Mouse (Mus musculus) stomach, postnatal 0 days (tissue): Measurements from ENCODE around the gene Snx22. TPM values are rescaled to one million over a fixed set of nuclear protein-coding genes. Genes with fewer than 3 reads are reported as not detected.
A peak's percentile ranks its signal among the peaks of the same experiment; 100 is the strongest.

Source experiments
- ATAC-seq: fragments of 200-750 bp; cut with Nextera tagmentation; 2 replicates; pipeline ENCODE4 v1.8.0; 2017; ENCODE audit not compliant: low FRiP score, low TSS enrichment
- DNase-seq: peaks from one replicate; pipeline ENCODE4 v3.0.0-alpha.2; 2016; ENCODE audit warnings: low spot score
- H3K27ac ChIP-seq: fragments of 300-500 bp; sonication (generic); replicated peaks from 2 replicates; pipeline ENCODE4 v1.5.1; 2014; ENCODE audit warnings: mild to moderate bottlenecking, control low read depth
- H3K27me3 ChIP-seq: fragments of 300-500 bp; sonication (generic); 2 replicates; pipeline ENCODE4 v1.6.1; 2014; ENCODE audit warnings: low read length; ENCODE audit not compliant: control insufficient read depth, insufficient read depth
- H3K36me3 ChIP-seq: fragments of 300-500 bp; sonication (generic); 2 replicates; pipeline ENCODE4 v1.6.1; 2014; ENCODE audit warnings: low read length, mixed read lengths; ENCODE audit not compliant: control insufficient read depth, insufficient read depth
- H3K4me1 ChIP-seq: fragments of 300-500 bp; sonication (generic); replicated peaks from 2 replicates; pipeline ENCODE4 v1.6.1; 2014; ENCODE audit warnings: antibody characterized with exemption; ENCODE audit not compliant: control insufficient read depth, insufficient read depth
- H3K4me2 ChIP-seq: fragments of 300-500 bp; sonication (generic); replicated peaks from 2 replicates; pipeline ENCODE4 v1.6.1; 2014; ENCODE audit warnings: low read depth, mild to moderate bottlenecking, control low read depth, moderate library complexity
- H3K4me3 ChIP-seq: fragments of 300-500 bp; sonication (generic); 2 replicates; pipeline ENCODE4 v1.5.1; 2014; ENCODE audit warnings: low read depth, low read length, control low read depth
- H3K9ac ChIP-seq: fragments of 300-500 bp; sonication (generic); 2 replicates; pipeline ENCODE4 v1.6.1; 2014; ENCODE audit warnings: mild to moderate bottlenecking, low read length, control low read depth, mixed read lengths
- H3K9me3 ChIP-seq: fragments of 300-500 bp; sonication (generic); 2 replicates; pipeline ENCODE4 v1.6.1; 2016; ENCODE audit warnings: low read length; ENCODE audit not compliant: control insufficient read depth
- CTCF ChIP-seq: IDR thresholded peaks from 2 replicates; pipeline ENCODE4 v1.5.1; 2016; ENCODE audit warnings: antibody characterized with exemption, low read depth, mild to moderate bottlenecking, moderate library complexity
- EP300 ChIP-seq: optimal IDR thresholded peaks from 2 replicates; pipeline ENCODE3; 2016; ENCODE audit warnings: antibody characterized with exemption
- WGBS: fragments of 180-500 bp; shearing (Covaris S2); extraction: QIAGEN DNeasy Blood & Tissue Kit; methylation state at CpG from one replicate; pipeline ENCODE4 v1.1.7; 2014; 5-methylcytosine and 5-hydroxymethylcytosine counted together
- polyA plus RNA-seq: library from polyadenylated mRNA; unstranded; fragments of >200 nt; fragmentation: Nextera tagmentation; extraction: Ambion mirVana; gene quantifications from 2 replicates; pipeline ENCODE4 v1.2.1, GENCODE M21; 2015

The Snx22 gene
- polyA plus RNA-seq, 1 experiment from 2014 or later, result 1.5 TPM

- Histone ChIP-seq H3K4me1 (no peaks in the 10 kb centered on the region; the same call in 1 of the 2 replicates), H3K36me3 (no peaks in the 10 kb centered on the region), H3K27ac (no peak overlapping the region), H3K9ac (no peak overlapping the region), H3K4me2 (0 out of 2 replicates have a peak overlapping the region, but pooled peaks have one; percentile 8), H3K9me3 (no peaks in the 10 kb centered on the region), H3K4me3 (no peak overlapping the region), H3K27me3 (no peaks in the 10 kb centered on the region)
- WGBS, result 6% methylated on average over 14 of the region's 14 CpGs
- TF ChIP-seq CTCF, result no peak
- TF ChIP-seq EP300, result no peak
- ATAC-seq, result no peak
- DNase-seq, result peak; percentile 47
Observed at GRCm38 (mm10) chr9:66078493-66078892, 9.0 kb upstream of the Snx22 start.

- ATAC-seq (no peak), DNase-seq (no peak)
- no peak overlapping the region for H3K27ac ChIP-seq
Observed at GRCm38 (mm10) chr9:66078072-66078471, 8.6 kb upstream of the Snx22 start.

GRCm38 (mm10) chr9:66072754-66073153 lies 3.2 kb upstream of the Snx22 start:
- WGBS, result 80% methylated on average over 7 of the region's 7 CpGs
- no peak for ATAC-seq
- H3K4me2 ChIP-seq, result no peak overlapping the region

More at GRCm38 (mm10) chr9:66078072-66078471, 8.6 kb upstream of the Snx22 start:
- Histone ChIP-seq H3K4me1 (no peaks in the 10 kb centered on the region; the same call in 1 of the 2 replicates), H3K9ac (no peak overlapping the region), H3K4me2 (no peak overlapping the region), H3K4me3 (no peak overlapping the region), H3K9me3 (no peaks in the 10 kb centered on the region), H3K27me3 (no peaks in the 10 kb centered on the region), H3K36me3 (no peaks in the 10 kb centered on the region)
- 65% methylated on average over 3 of the region's 3 CpGs for WGBS
- no peak for TF ChIP-seq EP300
- TF ChIP-seq CTCF, result no peak

GRCm38 (mm10) chr9:66070151-66070550 lies 632 bp upstream of the Snx22 start:
- H3K9me3 ChIP-seq, result no peaks in the 10 kb centered on the region
- WGBS, result 87% methylated on average over 5 of the region's 5 CpGs
- DNase-seq, result no peak
- H3K4me2 ChIP-seq, result no peak overlapping the region
- H3K9ac ChIP-seq, result no peak overlapping the region
- no peak overlapping the region for H3K4me3 ChIP-seq
- no peak overlapping the region for H3K27ac ChIP-seq
- H3K4me1 ChIP-seq, result 0 out of 2 replicates have a peak, but pooled peaks cover 3% of the 10 kb centered on the region
- TF ChIP-seq CTCF (no peak), EP300 (no peak)
- ATAC-seq, result no peak
- no peaks in the 10 kb centered on the region for H3K27me3 ChIP-seq
- H3K36me3 ChIP-seq, result peaks cover 12% of the 10 kb centered on the region

More at GRCm38 (mm10) chr9:66072754-66073153, 3.2 kb upstream of the Snx22 start:
- Histone ChIP-seq H3K4me1 (0 out of 2 replicates have a peak, but pooled peaks cover 3% of the 10 kb centered on the region), H3K36me3 (no peaks in the 10 kb centered on the region), H3K27ac (no peak overlapping the region), H3K9me3 (no peaks in the 10 kb centered on the region), H3K27me3 (no peaks in the 10 kb centered on the region), H3K9ac (no peak overlapping the region), H3K4me3 (no peak overlapping the region)
- no peak for DNase-seq
- TF ChIP-seq EP300 (no peak), CTCF (no peak)

GRCm38 (mm10) chr9:66068971-66069391 lies 538 bp downstream of the Snx22 start:
- peak overlapping the region; percentile 99 for H3K4me2 ChIP-seq
- H3K9ac ChIP-seq, result peak overlapping the region; percentile 52
- DNase-seq, result peak; percentile 50
- H3K4me3 ChIP-seq, result peak overlapping the region; percentile 51
- WGBS, result 2% methylated on average over 30 of the region's 30 CpGs
- peaks cover 17% of the 10 kb centered on the region for H3K36me3 ChIP-seq
- H3K4me1 ChIP-seq, result 0 out of 2 replicates have a peak, but pooled peaks cover 3% of the 10 kb centered on the region
- H3K27ac ChIP-seq, result no peak overlapping the region
- no peaks in the 10 kb centered on the region for H3K27me3 ChIP-seq
- ATAC-seq, result peak; percentile 46
- no peaks in the 10 kb centered on the region for H3K9me3 ChIP-seq
- TF ChIP-seq EP300, result no peak
- TF ChIP-seq CTCF, result no peak; the same call in 1 of the 2 replicates

GRCm38 (mm10) chr9:66068056-66068455 lies 1.5 kb downstream of the Snx22 start:
- Histone ChIP-seq H3K36me3 (peaks cover 24% of the 10 kb centered on the region), H3K4me2 (no peak overlapping the region)
- WGBS, result 75% methylated on average over 4 of the region's 4 CpGs

More at GRCm38 (mm10) chr9:66068056-66068455, 1.5 kb downstream of the Snx22 start:
- Histone ChIP-seq H3K9ac (no peak overlapping the region), H3K4me3 (no peak overlapping the region), H3K9me3 (no peaks in the 10 kb centered on the region), H3K27ac (no peak overlapping the region), H3K27me3 (no peaks in the 10 kb centered on the region), H3K4me1 (0 out of 2 replicates have a peak, but pooled peaks cover 3% of the 10 kb centered on the region)
- ATAC-seq (no peak), DNase-seq (no peak)
- TF ChIP-seq EP300 (no peak), CTCF (no peak)
